Mouse (Mus musculus): ENCODE measurements around the gene Prss50. TPM values are rescaled to one million over a fixed set of nuclear protein-coding genes. Genes with fewer than 3 reads are reported as not detected.

Prss50 gene
- total and polyA plus RNA-seq, 3 experiments, result not detected

DNA sequence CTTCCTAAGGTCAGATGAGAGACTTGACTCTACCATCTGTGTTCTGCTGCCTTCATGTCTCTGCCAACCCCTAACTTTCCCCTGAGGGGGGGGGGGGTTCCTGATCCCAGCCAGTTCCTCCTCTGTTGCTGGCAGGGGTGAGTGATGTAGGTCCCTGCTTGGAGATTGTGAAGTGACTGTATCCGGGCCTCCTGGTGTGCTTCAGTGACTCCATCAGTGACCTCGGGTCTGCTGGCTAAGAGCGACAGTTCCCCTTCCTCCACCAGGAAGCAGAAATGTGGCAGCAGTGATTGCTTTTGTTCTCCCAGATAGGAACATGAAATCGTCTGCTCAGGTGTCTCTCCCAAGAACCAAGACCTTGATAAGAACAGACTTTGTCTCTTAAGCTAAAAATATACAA is 847 bp upstream of the Prss50 start:
- Histone ChIP-seq H3K4me1 (ENCODE audit: control insufficient read depth in 1 of 2, insufficient read depth in 2 of 2, low read length in 2 of 2) (no peaks in the 10 kb centered on the region), H3K4me3 (ENCODE audit: control insufficient read depth in 1 of 2, insufficient read depth in 1 of 2, low read depth in 2 of 2, low read length in 2 of 2) (no peak overlapping the region), H3K9ac (ENCODE audit: control insufficient read depth, low read depth, low read length, poor library complexity, severe bottlenecking) (no peak overlapping the region), H3K27me3 (ENCODE audit: control insufficient read depth in 1 of 2, insufficient read depth in 2 of 2, low read length in 2 of 2) (no peaks in the 10 kb centered on the region), H3K9me3 (replicated peaks; ENCODE audit: insufficient read depth, low read length) (no peaks in the 10 kb centered on the region), H3K79me2 (ENCODE audit: control insufficient read depth, insufficient read depth, low read length, poor library complexity) (no peaks in the 10 kb centered on the region), H3K36me3 (ENCODE audit: control insufficient read depth in 1 of 2, insufficient read depth in 2 of 2, low read length in 2 of 2) (no peaks in the 10 kb centered on the region), H3K27ac (ENCODE audit: control insufficient read depth, low read depth, low read length) (no peak overlapping the region)
- no peak for DNase-seq (ENCODE audit: low read depth, low spot score)
- no peak for TF ChIP-seq EP300 (IDR thresholded peaks at IDR 0.05; ENCODE audit: low read depth in 1 of 2, low read length in 2 of 2)
- no peak for TF ChIP-seq ZMIZ1 (IDR thresholded peaks at IDR 0.05; ENCODE audit: low read depth, low read length)
- TF ChIP-seq CTCF (IDR thresholded peaks at IDR 0.05 in 2 of 3, conservative IDR thresholded peaks at IDR 0.05 in 1 of 3; ENCODE audit: control insufficient read depth in 1 of 3, insufficient read depth in 1 of 3, low read depth in 2 of 3, low read length in 3 of 3, poor library complexity in 1 of 3, severe bottlenecking in 1 of 3), result no peak
- TF ChIP-seq MEF2A (IDR thresholded peaks at IDR 0.05; ENCODE audit: extremely low read depth, insufficient replicate concordance, low read depth, low read length, poor library complexity, severe bottlenecking), result no peak
- no peak for TF ChIP-seq ELF1 (IDR thresholded peaks at IDR 0.05; ENCODE audit: low read depth, low read length)
- no peak for TF ChIP-seq GATA1 (IDR thresholded peaks at IDR 0.05; ENCODE audit: low read depth, low read length)
- TF ChIP-seq POLR2AphosphoS2 (IDR thresholded peaks at IDR 0.05; ENCODE audit: low read length), result no peak
- no peak for TF ChIP-seq MYB (IDR thresholded peaks at IDR 0.05; ENCODE audit: low read depth, low read length)
- TF ChIP-seq ZC3H11A (IDR thresholded peaks at IDR 0.05; ENCODE audit: low read depth, low read length), result no peak
- TF ChIP-seq MAZ (IDR thresholded peaks at IDR 0.05; ENCODE audit: low read depth, low read length), result no peak

- H3K4me3 ChIP-seq (ENCODE audit: control insufficient read depth in 1 of 2, insufficient read depth in 1 of 2, low read depth in 2 of 2, low read length in 2 of 2), result no peak overlapping the region
- no peaks in the 10 kb centered on the region for H3K4me1 ChIP-seq (ENCODE audit: control insufficient read depth in 1 of 2, insufficient read depth in 2 of 2, low read length in 2 of 2)
- DNase-seq (ENCODE audit: low read depth, low spot score), result no peak
- H3K27ac ChIP-seq (ENCODE audit: control insufficient read depth, low read depth, low read length), result no peak overlapping the region
- no peak overlapping the region for H3K9ac ChIP-seq (ENCODE audit: control insufficient read depth, low read depth, low read length, poor library complexity, severe bottlenecking)
- TF ChIP-seq TBP (IDR thresholded peaks at IDR 0.05; ENCODE audit: low read depth, low read length) (no peak), USF1 (IDR thresholded peaks at IDR 0.05; ENCODE audit: low read depth, low read length) (no peak), MAX (IDR thresholded peaks at IDR 0.05; ENCODE audit: low read length) (no peak), RAD21 (IDR thresholded peaks at IDR 0.05; ENCODE audit: low read depth, low read length) (no peak), ETS1 (IDR thresholded peaks at IDR 0.05; ENCODE audit: low read depth, low read length) (no peak), CTCF (IDR thresholded peaks at IDR 0.05 in 2 of 3, conservative IDR thresholded peaks at IDR 0.05 in 1 of 3; ENCODE audit: control insufficient read depth in 1 of 3, insufficient read depth in 1 of 3, low read depth in 2 of 3, low read length in 3 of 3, poor library complexity in 1 of 3, severe bottlenecking in 1 of 3) (no peak), UBTF (IDR thresholded peaks at IDR 0.05; ENCODE audit: borderline replicate concordance, insufficient read depth, low read depth, low read length) (no peak), E2F4 (IDR thresholded peaks at IDR 0.05; ENCODE audit: borderline replicate concordance, low read depth, low read length) (no peak), ZC3H11A (IDR thresholded peaks at IDR 0.05; ENCODE audit: low read depth, low read length) (no peak), JUND (IDR thresholded peaks at IDR 0.05; ENCODE audit: low read depth, low read length) (no peak), MXI1 (IDR thresholded peaks at IDR 0.05; ENCODE audit: low read depth, low read length) (no peak)
- no peaks in the 10 kb centered on the region for H3K36me3 ChIP-seq (ENCODE audit: control insufficient read depth in 1 of 2, insufficient read depth in 2 of 2, low read length in 2 of 2)
- H3K79me2 ChIP-seq (ENCODE audit: control insufficient read depth, insufficient read depth, low read length, poor library complexity), result no peaks in the 10 kb centered on the region
- no peaks in the 10 kb centered on the region for H3K9me3 ChIP-seq (replicated peaks; ENCODE audit: insufficient read depth, low read length)
- no peaks in the 10 kb centered on the region for H3K27me3 ChIP-seq (ENCODE audit: control insufficient read depth in 1 of 2, insufficient read depth in 2 of 2, low read length in 2 of 2)
Measured at GRCm38 (mm10) chr9:110858523-110858922, 756 bp downstream of the Prss50 start.
